Mouse (Mus musculus): ENCODE measurements around the gene St3gal3. TPM values are rescaled to one million over a fixed set of nuclear protein-coding genes. Genes with fewer than 3 reads are reported as not detected.

St3gal3 gene
- total and polyA plus RNA-seq, 2 experiments from 2014 or later = 11.8 to 50.9 TPM

- no peak for ATAC-seq
- Histone ChIP-seq H3K27me3 (ENCODE audit: insufficient read depth, low read length) (no peaks in the 10 kb centered on the region), H3K9ac (replicated peaks; ENCODE audit: low read length) (no peak overlapping the region; the same call in 1 of the 2 replicates), H3K27ac (peak overlapping the region; percentile 32), H3K4me2 (ENCODE audit: low read depth, low read length) (peak overlapping the region; percentile 25; the same call in 1 of the 2 replicates), H3K9me3 (ENCODE audit: low read length) (no peaks in the 10 kb centered on the region), H3K4me1 (ENCODE audit: insufficient read depth, low read length) (peaks cover 16% of the 10 kb centered on the region), H3K36me3 (ENCODE audit: insufficient read depth, low read length) (no peaks in the 10 kb centered on the region), H3K4me3 (ENCODE audit: low read length) (no peak overlapping the region)
- peak; percentile 54 for DNase-seq (ENCODE audit: low spot score)
- WGBS = 18% methylated on average over 20 of the region's 20 CpGs
- TF ChIP-seq CTCF (IDR thresholded peaks at IDR 0.05; ENCODE audit: low read depth) = no peak
Observed at GRCm38 (mm10) chr4:117997381-117998269, 137.1 kb downstream of the St3gal3 start.

- H3K27me3 ChIP-seq (ENCODE audit: insufficient read depth, low read length) = no peaks in the 10 kb centered on the region
- H3K27ac ChIP-seq = no peak overlapping the region
- 87% methylated on average over 5 of the region's 5 CpGs for WGBS
- peaks cover 16% of the 10 kb centered on the region for H3K4me1 ChIP-seq (ENCODE audit: insufficient read depth, low read length)
- no peaks in the 10 kb centered on the region for H3K36me3 ChIP-seq (ENCODE audit: insufficient read depth, low read length)
- no peak for TF ChIP-seq CTCF (IDR thresholded peaks at IDR 0.05; ENCODE audit: low read depth)
- no peak overlapping the region for H3K4me3 ChIP-seq (ENCODE audit: low read length)
- H3K9ac ChIP-seq (replicated peaks; ENCODE audit: low read length) = no peak overlapping the region
- H3K4me2 ChIP-seq (ENCODE audit: low read depth, low read length) = no peak overlapping the region
- no peaks in the 10 kb centered on the region for H3K9me3 ChIP-seq (ENCODE audit: low read length)
- DNase-seq (ENCODE audit: low spot score) (no peak), ATAC-seq (no peak)
Observed at GRCm38 (mm10) chr4:117996701-117997100, 138.0 kb downstream of the St3gal3 start.

GRCm38 (mm10) chr4:117995461-117995860 is 139.3 kb downstream of the St3gal3 start:
- WGBS = 95% methylated on average over 1 of the region's 1 CpGs
- ATAC-seq = no peak

GRCm38 (mm10) chr4:117993421-117993820 is 141.3 kb downstream of the St3gal3 start:
- TF ChIP-seq CTCF (IDR thresholded peaks at IDR 0.05; ENCODE audit: low read depth) = no peak
- DNase-seq (ENCODE audit: low spot score) (no peak), ATAC-seq (no peak)
- Histone ChIP-seq H3K4me1 (ENCODE audit: insufficient read depth, low read length) (peaks cover 16% of the 10 kb centered on the region), H3K4me2 (ENCODE audit: low read depth, low read length) (no peak overlapping the region), H3K4me3 (ENCODE audit: low read length) (no peak overlapping the region), H3K9me3 (ENCODE audit: low read length) (no peaks in the 10 kb centered on the region), H3K36me3 (ENCODE audit: insufficient read depth, low read length) (no peaks in the 10 kb centered on the region), H3K9ac (replicated peaks; ENCODE audit: low read length) (no peak overlapping the region), H3K27ac (no peak overlapping the region), H3K27me3 (ENCODE audit: insufficient read depth, low read length) (no peaks in the 10 kb centered on the region)
- WGBS = 87% methylated on average over 2 of the region's 2 CpGs

More at GRCm38 (mm10) chr4:117995461-117995860, 139.3 kb downstream of the St3gal3 start:
- Histone ChIP-seq H3K36me3 (ENCODE audit: insufficient read depth, low read length) (no peaks in the 10 kb centered on the region), H3K27me3 (ENCODE audit: insufficient read depth, low read length) (no peaks in the 10 kb centered on the region), H3K4me2 (ENCODE audit: low read depth, low read length) (no peak overlapping the region), H3K27ac (no peak overlapping the region), H3K9me3 (ENCODE audit: low read length) (no peaks in the 10 kb centered on the region), H3K4me1 (ENCODE audit: insufficient read depth, low read length) (peaks cover 16% of the 10 kb centered on the region), H3K9ac (replicated peaks; ENCODE audit: low read length) (no peak overlapping the region), H3K4me3 (ENCODE audit: low read length) (no peak overlapping the region)
- no peak for DNase-seq (ENCODE audit: low spot score)
- no peak for TF ChIP-seq CTCF (IDR thresholded peaks at IDR 0.05; ENCODE audit: low read depth)

GRCm38 (mm10) chr4:117992872-117993271 is 141.8 kb downstream of the St3gal3 start:
- Histone ChIP-seq H3K9ac (replicated peaks; ENCODE audit: low read length) (no peak overlapping the region), H3K4me1 (ENCODE audit: insufficient read depth, low read length) (peaks cover 12% of the 10 kb centered on the region), H3K4me2 (ENCODE audit: low read depth, low read length) (no peak overlapping the region), H3K27ac (no peak overlapping the region), H3K4me3 (ENCODE audit: low read length) (no peak overlapping the region), H3K9me3 (ENCODE audit: low read length) (no peaks in the 10 kb centered on the region), H3K36me3 (ENCODE audit: insufficient read depth, low read length) (no peaks in the 10 kb centered on the region), H3K27me3 (ENCODE audit: insufficient read depth, low read length) (no peaks in the 10 kb centered on the region)
- 68% methylated on average over 7 of the region's 7 CpGs for WGBS
- ATAC-seq = 0 out of 2 replicates have a peak, but pooled peaks have one; percentile 6
- peak; percentile 29 for TF ChIP-seq CTCF (IDR thresholded peaks at IDR 0.05; ENCODE audit: low read depth)
- DNase-seq (ENCODE audit: low spot score) = no peak

GRCm38 (mm10) chr4:117992036-117992435 is 142.7 kb downstream of the St3gal3 start:
- ATAC-seq (no peak), DNase-seq (ENCODE audit: low spot score) (no peak)
- no peak for TF ChIP-seq CTCF (IDR thresholded peaks at IDR 0.05; ENCODE audit: low read depth)
- no peaks in the 10 kb centered on the region for H3K27me3 ChIP-seq (ENCODE audit: insufficient read depth, low read length)
- WGBS = 83% methylated on average over 3 of the region's 3 CpGs
- H3K9ac ChIP-seq (replicated peaks; ENCODE audit: low read length) = no peak overlapping the region
- H3K27ac ChIP-seq = no peak overlapping the region
- H3K9me3 ChIP-seq (ENCODE audit: low read length) = no peaks in the 10 kb centered on the region
- H3K4me3 ChIP-seq (ENCODE audit: low read length) = no peak overlapping the region
- no peaks in the 10 kb centered on the region for H3K36me3 ChIP-seq (ENCODE audit: insufficient read depth, low read length)
- peaks cover 4% of the 10 kb centered on the region for H3K4me1 ChIP-seq (ENCODE audit: insufficient read depth, low read length)
- no peak overlapping the region for H3K4me2 ChIP-seq (ENCODE audit: low read depth, low read length)

Data from hindbrain, postnatal 0 days (tissue).